Comparison of ENCODE assay signal across 8 mouse cellular contexts in the genomic region with DNA sequence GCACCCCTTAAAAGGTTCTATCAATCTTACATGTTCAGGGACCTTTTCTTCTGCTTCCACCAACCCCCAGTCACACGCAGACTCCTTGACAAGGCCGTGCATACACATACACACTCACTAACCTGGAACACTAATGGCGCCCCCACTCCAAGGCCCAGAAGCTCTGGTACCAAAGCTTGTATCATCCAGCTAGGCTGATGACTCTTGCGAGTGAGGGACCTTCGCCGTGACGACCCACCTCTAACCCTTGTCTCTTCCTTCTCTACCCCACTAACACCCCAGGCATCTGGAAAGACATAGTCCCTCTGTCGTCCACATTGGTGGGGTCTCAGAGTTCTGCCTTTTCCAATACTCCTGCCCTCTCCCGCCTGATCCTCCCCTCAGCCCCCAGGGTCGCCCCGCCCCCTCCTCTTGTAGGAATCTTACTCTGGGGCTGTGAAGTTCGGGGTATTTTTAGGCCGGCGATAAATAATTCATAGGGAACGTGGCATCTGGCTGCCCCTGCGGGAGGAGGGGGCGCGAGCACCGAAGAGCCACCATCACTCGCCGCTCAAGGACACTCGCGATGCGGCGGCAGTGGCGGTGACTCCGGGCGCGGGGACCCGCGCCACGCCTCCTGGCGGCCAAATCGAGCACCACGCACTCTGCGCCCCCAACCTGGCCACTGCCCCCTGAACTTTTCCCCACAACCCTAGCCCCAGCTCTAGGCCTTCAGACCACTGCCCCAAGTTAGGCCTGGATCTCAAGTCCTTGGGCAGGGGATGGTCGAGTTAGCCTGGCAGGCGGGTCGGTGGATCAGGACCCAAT. TPM values are rescaled to one million over a fixed set of nuclear protein-coding genes. Genes with fewer than 3 reads are reported as not detected.
DNase-seq lines count a peak whose midpoint lies in the region; ATAC-seq and TF ChIP-seq lines count a peak whose summit lies in the region.

No protein-coding gene starts in this region.

- H3K27me3 ChIP-seq in cerebellum, adult 2 months (ENCODE audit: control insufficient read depth, insufficient read depth, low read length), result no peaks in the 10 kb centered on the region
- H3K27me3 ChIP-seq in testis, adult 2 months (ENCODE audit: control insufficient read depth, insufficient read depth, low read length), result no peaks in the 10 kb centered on the region; the same call in 1 of the 2 replicates
- H3K27me3 ChIP-seq in midbrain, embryonic 16.5 days (ENCODE audit: control insufficient read depth, insufficient read depth, low read depth, low read length), result peaks cover 77% of the 10 kb centered on the region

- no peaks in the 10 kb centered on the region for H3K9me3 ChIP-seq in midbrain, embryonic 16.5 days (replicated peaks; ENCODE audit: control insufficient read depth, low read length, poor library complexity, severe bottlenecking)

- DNase-seq in cerebellum, adult 2 months, result peak in 1 of 2 experiments; percentile 69
- no peak for DNase-seq in cerebellum, adult 9-11 months
- no peak for DNase-seq in testis, postnatal 14 days (ENCODE audit: low spot score)
- peak; percentile 64 for DNase-seq in induced T-regulatory cell, adult 2 months (ENCODE audit: low read depth)
- no peak for DNase-seq in ovary, postnatal 14 days (ENCODE audit: low spot score)
- DNase-seq in adipocyte (ENCODE audit: low spot score), result no peak

- peak overlapping the region; percentile 48 for H3K4me2 ChIP-seq in midbrain, embryonic 16.5 days (ENCODE audit: low read length)

- H3K36me3 ChIP-seq in testis, adult 2 months (ENCODE audit: control insufficient read depth, insufficient read depth, low read length), result no peaks in the 10 kb centered on the region
- H3K36me3 ChIP-seq in midbrain, embryonic 16.5 days (ENCODE audit: control insufficient read depth, insufficient read depth, low read length), result peaks cover 14% of the 10 kb centered on the region

- WGBS in cerebellum, adult 2 months, result 5% methylated on average over 39 of the region's 39 CpGs
- 6% methylated on average over 39 of the region's 39 CpGs for WGBS in midbrain, embryonic 16.5 days

- H3K27ac ChIP-seq in cerebellum, adult 2 months (ENCODE audit: insufficient read depth, low read length), result peak overlapping the region; percentile 99
- H3K27ac ChIP-seq in testis, adult 2 months (ENCODE audit: control insufficient read depth, insufficient read depth, low read depth, low read length), result no peak overlapping the region
- H3K27ac ChIP-seq in midbrain, embryonic 16.5 days (ENCODE audit: low read length), result no peak overlapping the region

- peak; percentile 52; the same call in 1 of the 2 replicates for TF ChIP-seq CTCF in cerebellum, adult 2 months (IDR thresholded peaks at IDR 0.05; ENCODE audit: borderline replicate concordance, insufficient read depth, low read depth, low read length)
- peak; percentile 29; the same call in 1 of the 2 replicates for TF ChIP-seq CTCF in testis, adult 2 months (IDR thresholded peaks at IDR 0.05; ENCODE audit: control insufficient read depth, insufficient read depth, insufficient replicate concordance, low read depth, low read length)

- H3K4me3 ChIP-seq in cerebellum, adult 2 months (replicated peaks; ENCODE audit: insufficient read depth, low read depth, low read length), result peak overlapping the region; percentile 79
- H3K4me3 ChIP-seq in testis, adult 2 months (ENCODE audit: control insufficient read depth, low read depth, low read length), result no peak overlapping the region
- peak overlapping the region; percentile 26 for H3K4me3 ChIP-seq in midbrain, embryonic 16.5 days (ENCODE audit: low read depth, low read length)

- TF ChIP-seq POLR2A in cerebellum, adult 2 months (IDR thresholded peaks at IDR 0.05; ENCODE audit: borderline replicate concordance, insufficient read depth, low read length), result no peak
- TF ChIP-seq POLR2A in testis, adult 2 months (IDR thresholded peaks at IDR 0.05; ENCODE audit: control insufficient read depth, low read depth, low read length), result no peak

- ATAC-seq in midbrain, embryonic 16.5 days, result no peak

- H3K9ac ChIP-seq in midbrain, embryonic 16.5 days (ENCODE audit: low read depth, low read length), result 0 out of 2 replicates have a peak overlapping the region, but pooled peaks have one; percentile 30

- peaks cover 49% of the 10 kb centered on the region for H3K4me1 ChIP-seq in cerebellum, adult 2 months (ENCODE audit: control insufficient read depth, insufficient read depth, low read length)
- H3K4me1 ChIP-seq in testis, adult 2 months (ENCODE audit: control insufficient read depth, insufficient read depth, low read length), result peaks cover 18% of the 10 kb centered on the region
- peaks cover 19% of the 10 kb centered on the region for H3K4me1 ChIP-seq in midbrain, embryonic 16.5 days (ENCODE audit: control insufficient read depth, insufficient read depth, low read length)

RNA-seq across cellular contexts. Expression of gene Grin2c, which starts 2.0 kb away (rescaled TPM):
- 249 and 283 TPM in 2 replicates for polyA plus RNA-seq in cerebellum, adult 2 months (2012; rRNA removed)
- polyA plus RNA-seq in testis, adult 2 months (2012; rRNA removed), result 1.2 and 1.5 TPM in 2 replicates
- 0.18 and 0.31 TPM in 2 replicates for polyA plus RNA-seq in midbrain, embryonic 16.5 days (2015; fragmentation: Nextera tagmentation; extraction: Ambion mirVana)

RNA-seq across cellular contexts. Expression of gene Fdxr, which starts 11.8 kb away (rescaled TPM):
- polyA plus RNA-seq in cerebellum, adult 2 months (2012; rRNA removed), result 53.5 and 56.8 TPM in 2 replicates
- 28.0 and 30.7 TPM in 2 replicates for polyA plus RNA-seq in testis, adult 2 months (2012; rRNA removed)
- polyA plus RNA-seq in midbrain, embryonic 16.5 days (2015; fragmentation: Nextera tagmentation; extraction: Ambion mirVana), result 19.7 and 23.4 TPM in 2 replicates

RNA-seq across cellular contexts. Expression of gene Fads6, which starts 32.4 kb away (rescaled TPM):
- 57.3 and 63.7 TPM in 2 replicates for polyA plus RNA-seq in cerebellum, adult 2 months (2012; rRNA removed)
- 6.4 and 7.0 TPM in 2 replicates for polyA plus RNA-seq in testis, adult 2 months (2012; rRNA removed)
- polyA plus RNA-seq in midbrain, embryonic 16.5 days (2015; fragmentation: Nextera tagmentation; extraction: Ambion mirVana), result 0.91 and 1.4 TPM in 2 replicates

RNA-seq across cellular contexts. Expression of gene Otop2, which starts 41.9 kb away (rescaled TPM):
- 0.65 and 0.97 TPM in 2 replicates for polyA plus RNA-seq in cerebellum, adult 2 months (2012; rRNA removed)
- polyA plus RNA-seq in testis, adult 2 months (2012; rRNA removed), result 8.5 and 8.9 TPM in 2 replicates
- polyA plus RNA-seq in midbrain, embryonic 16.5 days (2015; fragmentation: Nextera tagmentation; extraction: Ambion mirVana), result 0.09 and 0.29 TPM in 2 replicates

RNA-seq across cellular contexts. Expression of gene Ush1g, which starts 56.8 kb away (rescaled TPM):
- polyA plus RNA-seq in cerebellum, adult 2 months (2012; rRNA removed), result 1.4 TPM in 2 replicates
- 3.7 and 4.1 TPM in 2 replicates for polyA plus RNA-seq in testis, adult 2 months (2012; rRNA removed)
- 0.10 and 0.20 TPM in 2 replicates for polyA plus RNA-seq in midbrain, embryonic 16.5 days (2015; fragmentation: Nextera tagmentation; extraction: Ambion mirVana)

Comparison
In these comparisons a context has a peak if more than half of its experiments do, and no peak if none do; other contexts are left out.
1. RNA of gene Grin2c, which starts 2.0 kb away (polyA plus RNA-seq): 249 to 283 TPM in cerebellum, adult 2 months; 1.2 to 1.5 TPM in testis, adult 2 months and 0.18 to 0.31 TPM in midbrain, embryonic 16.5 days; every median in the first group is over 10 times any median in the second.